Mouse (Mus musculus): ENCODE measurements at regions not wholly inside any gene's neighbourhood (a gene's known extent, or its start where the extent isn't known, plus 50 kb on each side); places are given as distances from the start of the nearest gene placed in this dataset.

- TF ChIP-seq POLR2A (IDR thresholded peaks at IDR 0.05; ENCODE audit: borderline replicate concordance, insufficient read depth, low read length): no peak
- no peak for TF ChIP-seq CTCF (IDR thresholded peaks at IDR 0.05; ENCODE audit: borderline replicate concordance, insufficient read depth, low read depth, low read length)
These were observed 213.5 kb downstream of the Cdh26 start for GRCm38 (mm10) chr2:178643841-178644240.
